Mouse (Mus musculus) small intestine, adult 2 months (tissue): ENCODE data around the gene Klf12.

Source experiments
- CTCF ChIP-seq: fragments of 200-500 bp; IDR thresholded peaks from 2 replicates; pipeline ENCODE4 v1.5.1; 2012; ENCODE audit warnings: low read depth, mild to moderate bottlenecking, control low read depth, inconsistent platforms, low read length, moderate library complexity, mixed read lengths; ENCODE audit not compliant: insufficient replicate concordance, insufficient read length; ENCODE audit errors: extremely low read depth
- POLR2A ChIP-seq: fragments of 200-500 bp; IDR thresholded peaks from 2 replicates; pipeline ENCODE4 v1.6.1; 2012; ENCODE audit warnings: low read depth, mild to moderate bottlenecking, control low read depth, inconsistent platforms, low read length, moderate library complexity

DNA sequence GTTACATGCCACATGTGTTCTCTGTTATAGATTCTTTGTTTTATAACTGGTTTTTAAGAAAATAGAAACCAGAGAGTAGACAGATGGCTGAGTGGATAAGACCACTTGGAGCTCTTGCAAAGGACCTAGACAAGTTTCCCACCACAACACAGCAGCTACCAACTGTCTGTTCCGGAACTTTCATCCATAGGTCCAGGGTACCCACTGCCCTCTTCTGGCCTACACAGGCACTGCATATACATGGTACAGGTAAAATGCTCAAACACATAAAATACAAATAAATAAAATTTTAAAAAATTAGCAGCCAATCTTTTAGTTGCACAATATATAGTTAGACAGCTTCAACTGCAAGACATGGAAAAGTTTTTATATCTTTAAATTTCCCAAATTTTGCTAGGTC lies 194.0 kb downstream of the Klf12 start:
- TF ChIP-seq POLR2A (no peak), CTCF (peak; percentile 48; the same call in 1 of the 2 replicates)
